11 mouse cellular contexts compared by ENCODE assay signal in the genomic region with DNA sequence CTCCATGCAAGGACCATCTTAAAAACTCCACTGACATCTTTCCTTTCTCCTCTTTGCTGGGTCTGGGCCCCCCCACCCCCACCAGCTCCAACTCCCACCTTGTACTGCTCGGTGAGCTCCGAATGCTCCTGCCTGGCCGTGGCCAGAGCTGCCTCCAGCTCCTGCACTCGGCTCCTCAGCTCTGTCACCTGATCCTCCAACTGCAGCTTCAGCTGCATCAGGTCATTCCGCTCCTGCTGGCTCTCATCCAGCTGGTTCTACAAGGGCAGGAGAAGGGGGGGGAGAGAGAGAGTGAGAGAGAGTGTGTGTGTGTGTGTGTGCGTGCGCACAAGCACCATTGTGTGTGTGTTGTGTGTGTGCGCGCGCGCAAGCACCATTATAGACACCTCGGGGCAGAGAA. TPM values are rescaled to one million over a fixed set of nuclear protein-coding genes. Genes with fewer than 3 reads are reported as not detected.
DNase-seq lines count a peak whose midpoint lies in the region; ATAC-seq lines count a peak whose summit lies in the region.
"Had no signal": no experiment of that assay in that cellular context is flagged by ENCODE, and none has a peak within 500 bp of the region (broad histone marks: within the 10 kb centered on the region; RNA-seq: fewer than 3 reads in every experiment).

No protein-coding gene starts in this region.

- peak overlapping the region; percentile 53; the same call in 1 of the 2 replicates for H3K27ac ChIP-seq in heart, embryonic 16.5 days (ENCODE audit: low read length)
- H3K27ac ChIP-seq: forebrain, embryonic 12.5 days; hindbrain, embryonic 15.5 days; left cerebral cortex, adult 2 months had no signal

- H3K27me3 ChIP-seq in heart, embryonic 16.5 days (ENCODE audit: control insufficient read depth, insufficient read depth, low read length) = no peaks in the 10 kb centered on the region
- H3K27me3 ChIP-seq: forebrain, embryonic 12.5 days; hindbrain, embryonic 15.5 days had no signal

- no peak overlapping the region for H3K4me3 ChIP-seq in heart, embryonic 16.5 days (ENCODE audit: low read length)
- H3K4me3 ChIP-seq: forebrain, embryonic 12.5 days; hindbrain, embryonic 15.5 days; left cerebral cortex, adult 2 months had no signal

- peaks cover 18% of the 10 kb centered on the region for H3K4me1 ChIP-seq in heart, embryonic 16.5 days (ENCODE audit: control insufficient read depth, insufficient read depth, low read length)

- intact Hi-C loops in heart, postnatal 36 days (cut with DNase I) = loop anchor here (10.0 kb wide), 1 partner anchor 1381 kb away; no protein-coding TSS in a partner anchor
- intact Hi-C loops in gastrocnemius, postnatal 14 days (cut with DNase I; ENCODE audit: low total_unique reads) = no loop called here

- H3K4me2 ChIP-seq in heart, embryonic 16.5 days (ENCODE audit: low read depth, low read length) = no peak overlapping the region
- H3K4me2 ChIP-seq: forebrain, embryonic 12.5 days; hindbrain, embryonic 15.5 days had no signal

- 0 out of 2 replicates have a peak overlapping the region, but pooled peaks have one; percentile 15 for H3K9ac ChIP-seq in heart, embryonic 16.5 days (ENCODE audit: low read length)
- H3K9ac ChIP-seq: forebrain, embryonic 12.5 days; hindbrain, embryonic 15.5 days had no signal

- peak; percentile 75 for ATAC-seq in heart, embryonic 16.5 days (replicated peaks; ENCODE audit: extremely low read depth, insufficient read depth, low FRiP score)

- 49% methylated on average over 12 of the region's 12 CpGs for WGBS in heart, embryonic 16.5 days

- DNase-seq in heart, postnatal 36 days = no peak
- peak; percentile 50 for DNase-seq in adrenal gland, postnatal 25 days
- peak; percentile 66 for DNase-seq in gastrocnemius, postnatal 14 days
- peak; percentile 63 to 65 for DNase-seq in kidney, postnatal 36 days
- DNase-seq in cerebellum, adult 11 months = no peak
- DNase-seq in retina, postnatal 1 day = no peak
- DNase-seq: right cerebral cortex, adult 18-20 months had no signal

- peaks cover 62% of the 10 kb centered on the region for H3K36me3 ChIP-seq in heart, embryonic 16.5 days (ENCODE audit: control insufficient read depth, insufficient read depth)

- no peaks in the 10 kb centered on the region for H3K9me3 ChIP-seq in heart, embryonic 16.5 days (replicated peaks; ENCODE audit: control insufficient read depth, low read length)
- H3K9me3 ChIP-seq: forebrain, embryonic 12.5 days; hindbrain, embryonic 15.5 days had no signal

RNA-seq across cellular contexts. Expression of gene Calcoco1, which starts 5.8 kb away (rescaled TPM):
- 84.4 and 85.7 TPM in 2 replicates for polyA plus RNA-seq in heart, embryonic 16.5 days (2015; fragmentation: Nextera tagmentation; extraction: Ambion mirVana)
- total RNA-seq in heart, postnatal 36 days (2021) = 100 to 1,000 TPM; 111 to 137 TPM
- total RNA-seq in adrenal gland, postnatal 25 days (2021) = 105 and 147 TPM in 2 replicates
- total RNA-seq in gastrocnemius, postnatal 14 days (2021) = 10 to 100 TPM; 44.1 to 56.5 TPM

RNA-seq across cellular contexts. Expression of gene Atp5g2, which starts 44.0 kb away (rescaled TPM):
- polyA plus RNA-seq in heart, embryonic 16.5 days (2015; fragmentation: Nextera tagmentation; extraction: Ambion mirVana) = 62.2 and 66.0 TPM in 2 replicates
- 10 to 100 TPM; 42.5 to 46.1 TPM for total RNA-seq in heart, postnatal 36 days (2021)
- total RNA-seq in adrenal gland, postnatal 25 days (2021) = 13.8 and 32.0 TPM in 2 replicates
- total RNA-seq in gastrocnemius, postnatal 14 days (2021) = 10 to 100 TPM; 27.7 to 28.8 TPM

Comparison
In these comparisons a context has a peak if more than half of its experiments do, and no peak if none do; other contexts are left out.
1. DNase-seq: peak in adrenal gland, postnatal 25 days (single experiment), gastrocnemius, postnatal 14 days (single experiment) and kidney, postnatal 36 days (2 of 2); none in heart, postnatal 36 days (0 of 2), cerebellum, adult 11 months (single experiment) and retina, postnatal 1 day (single experiment).